12 mouse cellular contexts compared by ENCODE assay signal in the genomic region with DNA sequence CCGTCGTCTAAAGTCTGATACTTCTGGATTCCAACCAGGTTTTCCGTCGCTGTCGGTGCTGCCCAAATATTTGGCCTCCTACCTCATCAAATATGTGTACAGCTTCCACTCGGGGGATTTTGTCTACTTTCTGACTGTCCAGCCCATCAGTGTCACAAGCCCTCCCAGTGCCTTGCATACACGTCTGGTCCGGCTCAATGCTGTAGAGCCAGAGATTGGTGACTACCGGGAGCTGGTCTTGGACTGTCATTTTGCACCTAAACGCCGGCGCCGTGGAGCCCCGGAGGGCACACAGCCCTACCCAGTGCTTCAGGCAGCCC. TPM values are rescaled to one million over a fixed set of nuclear protein-coding genes. Genes with fewer than 3 reads are reported as not detected.
A peak's percentile ranks its signal among the peaks of the same experiment; 100 is the strongest.
DNase-seq lines count a peak whose midpoint lies in the region; ATAC-seq and TF ChIP-seq lines count a peak whose summit lies in the region.
"Had no signal": no experiment of that assay in that cellular context is flagged by ENCODE, and none has a peak within 500 bp of the region (broad histone marks: within the 10 kb centered on the region; RNA-seq: fewer than 3 reads in every experiment).

No protein-coding gene starts in this region.

- ATAC-seq in kidney, embryonic 14.5 days (ENCODE audit: low FRiP score, low TSS enrichment), result no peak
- ATAC-seq in intestine, embryonic 16.5 days, result no peak
- ATAC-seq in stomach, embryonic 16.5 days (ENCODE audit: insufficient read depth, low FRiP score), result no peak

- WGBS in kidney, embryonic 14.5 days, result 84% methylated on average over 14 of the region's 14 CpGs
- 95% methylated on average over 14 of the region's 14 CpGs for WGBS in thymus, adult 2 months
- WGBS in intestine, embryonic 16.5 days, result 63% methylated on average over 14 of the region's 14 CpGs
- 54% methylated on average over 14 of the region's 14 CpGs for whole genome bisulfite sequencing in stomach, embryonic 16.5 days

- H3K27me3 ChIP-seq in kidney, embryonic 14.5 days (ENCODE audit: control insufficient read depth, insufficient read depth, low read length), result no peaks in the 10 kb centered on the region; the same call in 1 of the 2 replicates
- H3K27me3 ChIP-seq in thymus, adult 2 months (ENCODE audit: control insufficient read depth, insufficient read depth, low read length), result no peaks in the 10 kb centered on the region
- H3K27me3 ChIP-seq in intestine, embryonic 16.5 days (replicated peaks; ENCODE audit: control insufficient read depth, insufficient read depth, low read length), result no peaks in the 10 kb centered on the region
- no peaks in the 10 kb centered on the region for H3K27me3 ChIP-seq in stomach, embryonic 16.5 days (ENCODE audit: control insufficient read depth, insufficient read depth, low read length)

- H3K9me3 ChIP-seq in kidney, embryonic 14.5 days (ENCODE audit: control insufficient read depth, low read length), result no peaks in the 10 kb centered on the region
- no peaks in the 10 kb centered on the region for H3K9me3 ChIP-seq in intestine, embryonic 16.5 days (ENCODE audit: control insufficient read depth, low read length)
- no peaks in the 10 kb centered on the region for H3K9me3 ChIP-seq in stomach, embryonic 16.5 days (replicated peaks; ENCODE audit: control insufficient read depth, low read length)

- TF ChIP-seq POLR2A in thymus, adult 2 months (IDR thresholded peaks at IDR 0.05; ENCODE audit: control insufficient read depth, extremely low read depth, insufficient read depth, low read length, poor library complexity), result no peak

- H3K4me3 ChIP-seq in kidney, embryonic 14.5 days (ENCODE audit: low read length), result 0 out of 2 replicates have a peak overlapping the region, but pooled peaks have one; percentile 41
- no peak overlapping the region for H3K4me3 ChIP-seq in thymus, adult 2 months (ENCODE audit: control insufficient read depth, insufficient read depth, low read length)
- peak overlapping the region; percentile 57 for H3K4me3 ChIP-seq in intestine, embryonic 16.5 days (ENCODE audit: low read length)
- peak overlapping the region; percentile 60 for H3K4me3 ChIP-seq in stomach, embryonic 16.5 days (replicated peaks; ENCODE audit: low read length)

- no peaks in the 10 kb centered on the region for H3K36me3 ChIP-seq in kidney, embryonic 14.5 days (ENCODE audit: control insufficient read depth, insufficient read depth, low read length)
- no peaks in the 10 kb centered on the region for H3K36me3 ChIP-seq in thymus, adult 2 months (ENCODE audit: control insufficient read depth, insufficient read depth, low read length)
- H3K36me3 ChIP-seq in intestine, embryonic 16.5 days (ENCODE audit: control insufficient read depth, insufficient read depth, low read length), result peaks cover 9% of the 10 kb centered on the region; the same call in 1 of the 2 replicates
- H3K36me3 ChIP-seq in stomach, embryonic 16.5 days (ENCODE audit: control insufficient read depth, insufficient read depth, low read length), result no peaks in the 10 kb centered on the region

- H3K4me2 ChIP-seq in kidney, embryonic 14.5 days (replicated peaks; ENCODE audit: low read depth, low read length), result peak overlapping the region; percentile 81
- peak overlapping the region; percentile 60 for H3K4me2 ChIP-seq in intestine, embryonic 16.5 days (ENCODE audit: low read depth, low read length)
- H3K4me2 ChIP-seq in stomach, embryonic 16.5 days (ENCODE audit: low read depth, low read length), result peak overlapping the region; percentile 76

- DNase-seq in kidney, postnatal 14 days, result no peak
- peak; percentile 8 for DNase-seq in thymus, postnatal 4 days
- no peak for DNase-seq in thymus, adult 2 months
- no peak for DNase-seq in ovary, postnatal 36 days (ENCODE audit: low spot score)
- DNase-seq in layer of hippocampus, postnatal 25 days (ENCODE audit: extremely low spot score in 1 of 2, low spot score in 1 of 2), result no peak
- DNase-seq: cerebellum, adult 2 months; gastrocnemius, postnatal 14 days; kidney, adult 8-10 months; left cerebral cortex, postnatal 4 days had no signal

- no peak overlapping the region for H3K27ac ChIP-seq in kidney, embryonic 14.5 days (ENCODE audit: low read depth, low read length)
- H3K27ac ChIP-seq in thymus, adult 2 months (ENCODE audit: control insufficient read depth, insufficient read depth, low read length), result no peak overlapping the region
- H3K27ac ChIP-seq in intestine, embryonic 16.5 days (ENCODE audit: low read length), result peak overlapping the region; percentile 92
- peak overlapping the region; percentile 95 for H3K27ac ChIP-seq in stomach, embryonic 16.5 days (ENCODE audit: low read length)

- no peak overlapping the region for H3K9ac ChIP-seq in kidney, embryonic 14.5 days (ENCODE audit: low read depth, low read length)
- H3K9ac ChIP-seq in intestine, embryonic 16.5 days (ENCODE audit: low read depth, low read length), result peak overlapping the region; percentile 75
- H3K9ac ChIP-seq in stomach, embryonic 16.5 days (ENCODE audit: low read length), result peak overlapping the region; percentile 82

- no peak for TF ChIP-seq CTCF in thymus, adult 2 months (IDR thresholded peaks at IDR 0.05; ENCODE audit: borderline replicate concordance, control insufficient read depth, extremely low read depth, insufficient read depth, low read length, poor library complexity)

- peaks cover 34% of the 10 kb centered on the region for H3K4me1 ChIP-seq in kidney, embryonic 14.5 days (ENCODE audit: control insufficient read depth, insufficient read depth, low read length)
- peaks cover 10% of the 10 kb centered on the region for H3K4me1 ChIP-seq in thymus, adult 2 months (replicated peaks; ENCODE audit: control insufficient read depth, insufficient read depth, low read length)
- H3K4me1 ChIP-seq in intestine, embryonic 16.5 days (ENCODE audit: control insufficient read depth, insufficient read depth, low read length), result peaks cover 28% of the 10 kb centered on the region
- peaks cover 37% of the 10 kb centered on the region for H3K4me1 ChIP-seq in stomach, embryonic 16.5 days (ENCODE audit: control insufficient read depth, insufficient read depth, low read length)

RNA-seq across cellular contexts. Expression of a gene that starts 1.1 kb away (rescaled TPM):
- 0.39 and 0.80 TPM in 2 replicates for polyA plus RNA-seq in kidney, embryonic 14.5 days (2014; fragmentation: Nextera tagmentation; extraction: Ambion mirVana)
- polyA plus RNA-seq in thymus, adult 2 months (2012; rRNA removed), result 8.5 and 13.0 TPM in 2 replicates
- 13.3 and 16.9 TPM in 2 replicates for polyA plus RNA-seq in intestine, embryonic 16.5 days (2015; fragmentation: Nextera tagmentation; extraction: Ambion mirVana)
- polyA plus RNA-seq in stomach, embryonic 16.5 days (2015; fragmentation: Nextera tagmentation; extraction: Ambion mirVana), result 15.8 and 17.9 TPM in 2 replicates
- 1 to 10 TPM; 1.6 to 2.6 TPM for total RNA-seq in layer of hippocampus, postnatal 25 days (2021)

RNA-seq across cellular contexts. Expression of a gene that starts 19.8 kb away (rescaled TPM):
- 9.9 and 11.5 TPM in 2 replicates for polyA plus RNA-seq in kidney, embryonic 14.5 days (2014; fragmentation: Nextera tagmentation; extraction: Ambion mirVana)
- 57.0 and 62.7 TPM in 2 replicates for polyA plus RNA-seq in thymus, adult 2 months (2012; rRNA removed)
- polyA plus RNA-seq in intestine, embryonic 16.5 days (2015; fragmentation: Nextera tagmentation; extraction: Ambion mirVana), result 22.5 and 23.8 TPM in 2 replicates
- 23.2 and 26.7 TPM in 2 replicates for polyA plus RNA-seq in stomach, embryonic 16.5 days (2015; fragmentation: Nextera tagmentation; extraction: Ambion mirVana)
- total RNA-seq in layer of hippocampus, postnatal 25 days (2021), result 10 to 100 TPM; 24.4 to 25.1 TPM

RNA-seq across cellular contexts. Expression of a gene that starts 20.5 kb away (rescaled TPM):
- polyA plus RNA-seq in kidney, embryonic 14.5 days (2014; fragmentation: Nextera tagmentation; extraction: Ambion mirVana), result not detected in 2 replicates
- polyA plus RNA-seq in thymus, adult 2 months (2012; rRNA removed), result 0.11 TPM in 1 of 2 replicates, not detected in the other
- polyA plus RNA-seq in intestine, embryonic 16.5 days (2015; fragmentation: Nextera tagmentation; extraction: Ambion mirVana), result not detected in 2 replicates
- polyA plus RNA-seq in stomach, embryonic 16.5 days (2015; fragmentation: Nextera tagmentation; extraction: Ambion mirVana), result not detected in 2 replicates
- not detected for total RNA-seq in layer of hippocampus, postnatal 25 days (2021)
- total RNA-seq: gastrocnemius, postnatal 14 days; left cerebral cortex, postnatal 4 days had no signal
- polyA plus RNA-seq: cerebellum, adult 2 months had no signal

RNA-seq across cellular contexts. Expression of a gene that starts 27.7 kb away (rescaled TPM):
- 0.77 and 0.79 TPM in 2 replicates for polyA plus RNA-seq in kidney, embryonic 14.5 days (2014; fragmentation: Nextera tagmentation; extraction: Ambion mirVana)
- polyA plus RNA-seq in thymus, adult 2 months (2012; rRNA removed), result 18.7 and 21.0 TPM in 2 replicates
- polyA plus RNA-seq in intestine, embryonic 16.5 days (2015; fragmentation: Nextera tagmentation; extraction: Ambion mirVana), result 1.3 and 1.7 TPM in 2 replicates
- 2.6 and 2.9 TPM in 2 replicates for polyA plus RNA-seq in stomach, embryonic 16.5 days (2015; fragmentation: Nextera tagmentation; extraction: Ambion mirVana)
- 100 to 1,000 TPM; 509 to 559 TPM for total RNA-seq in layer of hippocampus, postnatal 25 days (2021)

RNA-seq across cellular contexts. Expression of a gene that starts 34.7 kb away (rescaled TPM):
- 55.9 and 75.1 TPM in 2 replicates for polyA plus RNA-seq in kidney, embryonic 14.5 days (2014; fragmentation: Nextera tagmentation; extraction: Ambion mirVana)
- polyA plus RNA-seq in thymus, adult 2 months (2012; rRNA removed), result 29.0 and 32.1 TPM in 2 replicates
- polyA plus RNA-seq in intestine, embryonic 16.5 days (2015; fragmentation: Nextera tagmentation; extraction: Ambion mirVana), result 48.6 and 55.4 TPM in 2 replicates
- polyA plus RNA-seq in stomach, embryonic 16.5 days (2015; fragmentation: Nextera tagmentation; extraction: Ambion mirVana), result 63.7 and 71.2 TPM in 2 replicates
- total RNA-seq in layer of hippocampus, postnatal 25 days (2021), result 10 to 100 TPM; 52.3 to 59.6 TPM

Comparison
In these comparisons a context has a peak if more than half of its experiments do, and no peak if none do; other contexts are left out.
1. H3K27ac ChIP-seq: peak in intestine, embryonic 16.5 days (single experiment) and stomach, embryonic 16.5 days (single experiment); none in kidney, embryonic 14.5 days (single experiment) and thymus, adult 2 months (single experiment).
2. Peak in every context shown above with its lines, with median percentiles within 50 percentile points of each other: H3K4me2 ChIP-seq.